Mouse (Mus musculus) intestine, postnatal 0 days (tissue): Measurements from ENCODE around the gene Glyat. TPM values are rescaled to one million over a fixed set of nuclear protein-coding genes. Genes with fewer than 3 reads are reported as not detected.

Experiments used
- ATAC-seq: fragments of 200-750 bp; cut with Nextera tagmentation; 2 replicates; pipeline ENCODE4 v1.8.0; 2017; ENCODE audit warnings: mild to moderate bottlenecking, moderate TSS enrichment, moderate library complexity
- H3K27ac ChIP-seq: fragments of 300-500 bp; sonication (generic); 2 replicates; pipeline ENCODE4 v1.5.1; 2014; ENCODE audit warnings: mild to moderate bottlenecking, low read depth, low read length, moderate library complexity
- H3K27me3 ChIP-seq: fragments of 300-500 bp; sonication (generic); replicated peaks from 2 replicates; pipeline ENCODE4 v1.6.1; 2014; ENCODE audit warnings: low read length, mixed read lengths; ENCODE audit not compliant: control insufficient read depth, insufficient read depth
- H3K36me3 ChIP-seq: fragments of 300-500 bp; sonication (generic); 2 replicates; pipeline ENCODE4 v1.6.1; 2014; ENCODE audit warnings: mild to moderate bottlenecking, moderate library complexity; ENCODE audit not compliant: control insufficient read depth, insufficient read depth
- H3K4me1 ChIP-seq: fragments of 300-500 bp; sonication (generic); replicated peaks from 2 replicates; pipeline ENCODE4 v1.6.1; 2014; ENCODE audit warnings: antibody characterized with exemption, low read length, mixed read lengths; ENCODE audit not compliant: control insufficient read depth, insufficient read depth
- H3K4me2 ChIP-seq: fragments of 300-500 bp; sonication (generic); replicated peaks from 2 replicates; pipeline ENCODE4 v1.6.1; 2014; ENCODE audit warnings: low read depth, mild to moderate bottlenecking, moderate library complexity
- H3K4me3 ChIP-seq: fragments of 300-500 bp; sonication (generic); 2 replicates; pipeline ENCODE4 v1.5.1; 2014; ENCODE audit warnings: low read depth, low read length
- H3K9ac ChIP-seq: fragments of 300-500 bp; sonication (generic); 2 replicates; pipeline ENCODE4 v1.6.1; 2014; ENCODE audit warnings: mild to moderate bottlenecking, low read depth, low read length
- H3K9me3 ChIP-seq: fragments of 300-500 bp; sonication (generic); 2 replicates; pipeline ENCODE4 v1.6.1; 2016; ENCODE audit warnings: mixed run types; ENCODE audit not compliant: control insufficient read depth
- CTCF ChIP-seq: sonication (generic); IDR thresholded peaks from 2 replicates; pipeline ENCODE4 v1.5.1; 2016; ENCODE audit warnings: low read depth, mild to moderate bottlenecking, control low read depth, antibody characterized with exemption, moderate library complexity
- WGBS: fragments of 180-500 bp; shearing (Covaris S2); extraction: QIAGEN DNeasy Blood & Tissue Kit; methylation state at CpG from one replicate; pipeline ENCODE4 v1.1.7; 2014; 5-methylcytosine and 5-hydroxymethylcytosine counted together
- polyA plus RNA-seq: library from polyadenylated mRNA; unstranded; fragments of >200 nt; fragmentation: Nextera tagmentation; extraction: Ambion mirVana; gene quantifications from 2 replicates; pipeline ENCODE4 v1.2.1, GENCODE M21; 2015

Glyat gene
- polyA plus RNA-seq, 1 experiment from 2014 or later = 3.5 TPM

DNA sequence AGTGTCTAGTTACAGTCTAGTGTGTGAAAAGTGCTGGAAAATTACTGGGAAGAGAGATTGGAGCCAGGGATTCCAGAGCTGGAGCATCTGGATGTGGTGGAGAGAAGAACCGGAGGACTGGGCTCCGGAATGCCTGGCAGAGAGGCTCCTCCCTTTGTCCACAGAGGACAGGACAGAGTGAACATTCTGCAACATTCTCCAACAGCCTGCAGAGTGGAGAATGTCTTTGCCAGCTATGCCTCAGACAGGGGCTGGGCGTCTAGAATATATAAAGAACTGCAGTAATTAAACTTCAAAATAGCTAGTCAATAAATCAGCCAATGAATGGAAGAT is 36.1 kb upstream of the Glyat start:
- Histone ChIP-seq H3K9me3 (no peaks in the 10 kb centered on the region), H3K4me3 (peak overlapping the region; percentile 77), H3K4me1 (no peaks in the 10 kb centered on the region), H3K27me3 (no peaks in the 10 kb centered on the region), H3K4me2 (peak overlapping the region; percentile 99), H3K9ac (0 out of 2 replicates have a peak overlapping the region, but pooled peaks have one; percentile 76), H3K36me3 (no peaks in the 10 kb centered on the region), H3K27ac (no peak overlapping the region)
- 30% methylated on average over 3 of the region's 3 CpGs for WGBS
- no peak for ATAC-seq
- no peak for TF ChIP-seq CTCF

DNA sequence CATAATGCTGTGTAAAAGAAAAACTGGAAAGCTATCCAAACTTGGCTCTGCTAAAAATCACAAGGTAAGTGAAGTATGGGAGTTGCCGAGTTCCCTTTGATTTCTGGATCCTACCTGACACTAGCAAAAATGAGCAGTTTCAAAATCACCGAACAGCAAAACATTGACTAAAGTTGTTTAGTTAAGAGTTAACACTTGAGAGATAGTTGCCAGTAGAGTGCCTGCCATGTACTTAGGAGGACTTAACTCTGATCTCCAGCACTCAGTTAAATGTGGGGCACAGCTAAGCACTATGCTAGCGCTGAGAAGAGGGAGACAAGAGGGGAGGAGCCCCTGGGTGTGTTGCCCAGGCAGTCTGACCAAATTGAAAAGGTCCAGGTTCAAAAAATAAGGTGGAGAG is 34.4 kb upstream of the Glyat start:
- H3K27ac ChIP-seq = no peak overlapping the region
- no peaks in the 10 kb centered on the region for H3K27me3 ChIP-seq
- no peaks in the 10 kb centered on the region for H3K36me3 ChIP-seq
- no peak for TF ChIP-seq CTCF
- no peak overlapping the region for H3K4me3 ChIP-seq
- 60% methylated on average over 3 of the region's 3 CpGs for WGBS
- H3K4me2 ChIP-seq = no peak overlapping the region
- H3K9ac ChIP-seq = no peak overlapping the region
- H3K4me1 ChIP-seq = no peaks in the 10 kb centered on the region
- H3K9me3 ChIP-seq = no peaks in the 10 kb centered on the region
- no peak for ATAC-seq

DNA sequence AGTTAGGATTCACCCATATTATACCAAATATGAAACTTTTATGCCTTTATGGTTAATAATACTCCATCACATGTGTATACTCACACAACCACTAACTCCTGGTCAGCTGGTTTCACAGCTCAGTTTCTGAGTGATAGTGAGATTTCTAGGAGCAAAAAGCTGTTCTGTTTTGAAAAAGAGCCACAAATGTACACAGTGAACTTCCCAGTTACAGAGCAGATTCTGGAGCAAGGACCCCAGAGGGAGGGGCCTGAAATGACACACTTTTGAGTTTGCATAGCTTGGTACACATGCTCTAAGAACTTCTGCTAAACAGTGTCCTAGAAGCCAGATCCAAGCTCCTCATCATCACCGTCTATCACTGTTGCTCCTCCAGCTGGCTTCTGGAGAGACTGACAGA is 33.4 kb upstream of the Glyat start, which contains the start of gene Gm4952:
Gene Gm4952 (plus strand): TSS at position 301 of the 400 bp plus-strand sequence.
- ATAC-seq = no peak
- Histone ChIP-seq H3K4me3 (no peak within 1 kb of the TSS), H3K36me3 (no peaks in the 10 kb centered on the region), H3K4me1 (no peaks in the 10 kb centered on the region), H3K9me3 (no peaks in the 10 kb centered on the region), H3K27me3 (no peaks in the 10 kb centered on the region), H3K4me2 (no peak within 1 kb of the TSS), H3K27ac (no peak within 1 kb of the TSS), H3K9ac (no peak within 1 kb of the TSS)
- 46% methylated on average over 1 of the region's 1 CpGs for WGBS
- TF ChIP-seq CTCF = no peak

DNA sequence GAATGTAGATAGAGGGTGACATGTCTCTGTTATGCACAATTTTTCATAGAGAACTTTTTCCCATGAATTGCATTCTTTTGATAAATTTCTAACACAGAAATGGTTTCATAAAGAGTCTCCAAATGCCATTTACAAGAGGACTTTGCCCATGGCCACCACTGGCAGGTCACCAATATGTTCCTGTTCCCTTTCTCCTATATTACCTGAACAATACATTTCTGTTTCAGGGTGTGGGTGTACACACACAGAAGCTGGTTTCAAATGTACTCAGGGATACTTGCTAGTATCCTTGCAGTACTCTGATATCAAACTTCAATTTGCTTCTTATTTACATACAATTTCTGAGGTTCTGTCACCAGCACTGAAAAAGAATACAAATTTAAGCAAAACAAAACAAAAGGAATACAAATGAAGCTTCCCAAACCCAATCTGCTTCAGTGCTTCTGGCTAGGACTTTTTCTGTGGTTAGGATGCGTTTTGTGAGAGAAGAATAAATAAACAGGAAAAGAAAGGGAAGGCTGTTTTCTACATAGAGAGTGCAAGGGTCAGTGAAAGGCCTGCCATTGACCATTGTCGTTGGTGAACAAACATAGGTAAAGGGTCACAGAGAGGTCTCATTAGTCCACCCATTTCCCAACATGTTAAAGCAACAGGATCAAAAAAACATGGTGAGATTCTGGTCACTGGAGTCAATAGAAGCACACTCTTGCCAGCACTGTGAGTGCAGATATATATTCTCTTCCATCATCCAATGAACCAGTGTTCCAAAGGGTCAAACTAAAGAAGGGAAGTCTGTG is 32.2 kb upstream of the Glyat start:
- ATAC-seq = no peak
- Histone ChIP-seq H3K4me1 (no peaks in the 10 kb centered on the region), H3K4me3 (no peak overlapping the region), H3K27ac (no peak overlapping the region), H3K9me3 (no peaks in the 10 kb centered on the region), H3K36me3 (no peaks in the 10 kb centered on the region), H3K4me2 (no peak overlapping the region), H3K27me3 (no peaks in the 10 kb centered on the region), H3K9ac (no peak overlapping the region)
- no peak for TF ChIP-seq CTCF
- WGBS = 20% methylated on average over 2 of the region's 2 CpGs

DNA sequence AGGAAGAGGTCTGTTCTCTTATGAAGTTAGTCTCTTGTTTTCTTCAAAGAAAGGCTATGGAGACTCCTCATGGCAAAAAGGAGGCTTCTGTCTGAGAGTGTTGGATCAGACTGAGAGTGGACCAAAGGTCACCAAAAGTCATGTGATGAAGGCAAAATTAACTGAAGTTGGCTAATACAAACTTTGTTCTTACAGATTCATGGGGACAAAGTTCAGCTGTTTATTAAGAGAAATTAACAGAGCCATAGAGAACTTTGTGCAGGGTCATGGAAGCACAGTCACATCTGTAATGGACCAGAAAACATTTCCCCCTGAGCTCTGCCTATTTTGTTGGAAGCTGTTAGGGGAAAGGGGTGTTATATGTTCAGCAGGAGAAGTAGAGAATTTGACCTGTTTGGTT is 24.8 kb upstream of the Glyat start:
- Histone ChIP-seq H3K4me1 (no peaks in the 10 kb centered on the region), H3K9ac (no peak overlapping the region), H3K4me3 (no peak overlapping the region), H3K27me3 (no peaks in the 10 kb centered on the region), H3K9me3 (no peaks in the 10 kb centered on the region), H3K36me3 (no peaks in the 10 kb centered on the region), H3K27ac (no peak overlapping the region), H3K4me2 (no peak overlapping the region)
- peak; percentile 87 for ATAC-seq
- TF ChIP-seq CTCF = no peak

DNA sequence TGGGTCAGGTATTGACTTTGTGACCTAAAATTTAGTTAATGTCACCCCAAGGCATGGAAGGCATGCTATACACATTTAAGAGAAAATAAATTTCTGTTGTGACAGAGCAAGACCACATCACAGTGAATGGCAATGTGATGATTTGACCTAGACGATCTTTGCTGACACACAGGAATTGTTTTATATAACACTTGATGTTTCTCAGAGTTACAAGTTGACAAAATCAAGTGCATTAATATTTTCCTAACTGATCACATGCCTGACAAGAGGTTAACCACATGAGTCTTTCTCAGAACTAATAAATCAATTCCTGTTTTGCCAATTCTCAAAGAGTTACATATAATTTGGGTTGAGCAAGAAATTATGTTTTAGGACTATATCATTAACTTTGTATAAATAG is 19.5 kb upstream of the Glyat start:
- Histone ChIP-seq H3K27ac (no peak overlapping the region), H3K4me3 (no peak overlapping the region), H3K36me3 (no peaks in the 10 kb centered on the region), H3K4me1 (no peaks in the 10 kb centered on the region), H3K27me3 (no peaks in the 10 kb centered on the region), H3K9me3 (no peaks in the 10 kb centered on the region), H3K9ac (no peak overlapping the region), H3K4me2 (no peak overlapping the region)
- TF ChIP-seq CTCF = no peak
- no peak for ATAC-seq
- WGBS = 66% methylated on average over 1 of the region's 1 CpGs

DNA sequence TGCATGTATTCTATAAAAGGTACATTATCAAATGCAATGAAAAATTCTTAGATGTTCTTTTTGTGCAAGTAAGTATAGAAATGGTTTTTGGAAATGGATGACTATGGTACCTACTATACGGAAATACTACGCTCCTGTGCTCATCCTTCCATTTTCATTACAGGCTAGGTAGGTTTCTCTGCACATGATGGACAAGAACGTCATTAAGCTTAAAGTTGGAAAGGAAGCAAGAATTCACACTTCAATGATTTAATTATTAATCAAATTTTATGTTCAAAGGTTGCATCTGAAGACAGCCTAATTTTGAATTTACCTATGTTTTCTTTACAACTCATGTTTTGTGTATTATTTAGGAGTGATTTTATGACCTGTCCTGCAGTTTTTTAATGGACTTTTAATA is 1.2 kb downstream of the Glyat start:
- Histone ChIP-seq H3K9me3 (no peaks in the 10 kb centered on the region), H3K9ac (no peak overlapping the region), H3K36me3 (no peaks in the 10 kb centered on the region), H3K4me3 (no peak overlapping the region), H3K27ac (no peak overlapping the region), H3K4me1 (no peaks in the 10 kb centered on the region), H3K4me2 (no peak overlapping the region), H3K27me3 (no peaks in the 10 kb centered on the region)
- WGBS = 86% methylated on average over 3 of the region's 3 CpGs
- TF ChIP-seq CTCF = no peak
- no peak for ATAC-seq
